Mouse (Mus musculus) MN1 (cell line): ENCODE measurements at regions not wholly inside any gene's neighbourhood (a gene's known extent, or its start where the extent isn't known, plus 50 kb on each side); places are given as distances from the start of the nearest gene placed in this dataset.
A peak's percentile ranks its signal among the peaks of the same experiment; 100 is the strongest.

Experiments
- DNase-seq: peaks from one replicate; pipeline ENCODE4 v3.0.0-alpha.2; 2016; ENCODE audit warnings: low spot score

- no peak for DNase-seq
These were observed 110.2 kb downstream of the Rybp start for GRCm38 (mm10) chr6:100176914-100177560.

GRCm38 (mm10) chr6:100170711-100171348 is 116.5 kb downstream of the Rybp start:
- no peak for DNase-seq

- DNase-seq, result no peak
These were observed 120.0 kb downstream of the Rybp start for GRCm38 (mm10) chr6:100167321-100167720.

GRCm38 (mm10) chr6:100165746-100166145 is 121.5 kb downstream of the Rybp start:
- no peak for DNase-seq

- DNase-seq, result peak; percentile 53
These were observed 123.1 kb downstream of the Rybp start for GRCm38 (mm10) chr6:100164162-100164561.

- DNase-seq, result no peak
These were observed 123.5 kb downstream of the Rybp start for GRCm38 (mm10) chr6:100163814-100164130.

GRCm38 (mm10) chr6:100162961-100163813 is 124.1 kb downstream of the Rybp start:
- DNase-seq, result peak; percentile 97

GRCm38 (mm10) chr6:100160670-100161069 is 126.6 kb downstream of the Rybp start:
- peak; percentile 53 for DNase-seq

- no peak for DNase-seq
These were observed 127.5 kb downstream of the Rybp start for GRCm38 (mm10) chr6:100159817-100160216.

- no peak for DNase-seq
These were observed 128.0 kb downstream of the Rybp start for GRCm38 (mm10) chr6:100159246-100159645.

- peak; percentile 95 for DNase-seq
These were observed 130.0 kb downstream of the Rybp start for GRCm38 (mm10) chr6:100157288-100157687.

- DNase-seq, result no peak
These were observed 131.1 kb downstream of the Rybp start for GRCm38 (mm10) chr6:100156163-100156562.

- peak; percentile 46 for DNase-seq
These were observed 131.6 kb downstream of the Rybp start for GRCm38 (mm10) chr6:100155676-100156075.

- DNase-seq, result no peak
These were observed 135.8 kb downstream of the Rybp start for GRCm38 (mm10) chr6:100151447-100151846.

GRCm38 (mm10) chr6:100150703-100151208 is 136.5 kb downstream of the Rybp start:
- DNase-seq, result peak; percentile 46

- no peak for DNase-seq
These were observed 137.8 kb downstream of the Rybp start for GRCm38 (mm10) chr6:100149458-100149852.

GRCm38 (mm10) chr6:100148751-100149457 is 138.4 kb downstream of the Rybp start:
- DNase-seq, result no peak

- DNase-seq, result peak; percentile 69
These were observed 140.8 kb downstream of the Rybp start for GRCm38 (mm10) chr6:100146360-100146935.

- peak; percentile 53 for DNase-seq
These were observed 141.4 kb downstream of the Rybp start for GRCm38 (mm10) chr6:100145869-100146268.

- DNase-seq, result no peak
These were observed 142.6 kb downstream of the Rybp start for GRCm38 (mm10) chr6:100144544-100145287.
